ENCODE assay signal across 15 mouse cellular contexts in the genomic region with DNA sequence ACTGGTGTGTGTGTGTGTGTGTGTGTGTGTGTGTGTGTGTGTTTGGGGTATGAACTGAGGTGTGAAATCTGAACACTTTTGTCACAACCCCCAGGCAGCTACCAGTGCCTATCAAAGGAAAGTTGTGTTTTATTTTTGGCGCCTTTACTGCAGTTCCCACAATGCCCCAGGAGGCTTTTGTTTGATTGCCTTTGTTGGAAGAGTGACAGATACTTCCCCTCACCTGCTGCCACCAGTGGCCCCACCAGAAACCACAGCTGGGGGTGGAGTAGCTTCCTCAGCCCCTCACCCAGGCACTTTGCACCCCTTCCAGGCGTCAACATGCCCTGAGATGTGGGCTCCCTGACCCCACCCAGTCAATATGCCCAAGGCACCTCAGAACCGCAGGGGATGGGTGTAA. TPM values are rescaled to one million over a fixed set of nuclear protein-coding genes. Genes with fewer than 3 reads are reported as not detected.
DNase-seq lines count a peak whose midpoint lies in the region; ATAC-seq lines count a peak whose summit lies in the region.
"Had no signal": no experiment of that assay in that cellular context is flagged by ENCODE, and none has a peak within 500 bp of the region (broad histone marks: within the 10 kb centered on the region; RNA-seq: fewer than 3 reads in every experiment).

No protein-coding gene starts in this region.

- H3K4me1 ChIP-seq in limb, embryonic 11.5 days (ENCODE audit: control insufficient read depth, insufficient read depth, low read length), result peaks cover 50% of the 10 kb centered on the region

- H3K9ac ChIP-seq in limb, embryonic 11.5 days (ENCODE audit: low read length), result no peak overlapping the region
- H3K9ac ChIP-seq: neural tube, embryonic 12.5 days had no signal

- H3K4me3 ChIP-seq in limb, embryonic 11.5 days (ENCODE audit: low read depth, low read length), result no peak overlapping the region
- H3K4me3 ChIP-seq: neural tube, embryonic 12.5 days had no signal

- peak overlapping the region; percentile 52; the same call in 1 of the 2 replicates for H3K27ac ChIP-seq in limb, embryonic 11.5 days (replicated peaks; ENCODE audit: low read depth, low read length)
- H3K27ac ChIP-seq: macrophage; neural tube, embryonic 12.5 days had no signal

- H3K4me2 ChIP-seq in limb, embryonic 11.5 days (ENCODE audit: low read depth, severe bottlenecking), result no peak overlapping the region
- H3K4me2 ChIP-seq: neural tube, embryonic 12.5 days had no signal

- WGBS in limb, embryonic 11.5 days, result 67% methylated on average over 3 of the region's 3 CpGs

- DNase-seq in lung, postnatal 36 days, result peak; percentile 39
- DNase-seq in lung, adult 18-20 months, result no peak
- DNase-seq in limb, embryonic 11.5 days (ENCODE audit: low spot score), result no peak
- peak; percentile 91 for DNase-seq in thymus, postnatal 14 days
- DNase-seq in adrenal gland, adult 18-20 months (ENCODE audit: low spot score in 2 of 2), result no peak
- no peak for DNase-seq in cerebellum, postnatal 25 days
- no peak for DNase-seq in heart, postnatal 14 days
- DNase-seq: cerebellum, postnatal 36 days; gastrocnemius, postnatal 14 days; left cerebral cortex, postnatal 4 days had no signal

- ATAC-seq in activated CD4-positive, CD25-positive, alpha-beta regulatory T cell, adult 4 months, result peak; percentile 70
- ATAC-seq in limb, embryonic 11.5 days (ENCODE audit: insufficient number of reproducible peaks, low FRiP score, low TSS enrichment, low read depth), result no peak
- ATAC-seq: hindbrain, embryonic 16.5 days; Patski had no signal

- H3K36me3 ChIP-seq in limb, embryonic 11.5 days (ENCODE audit: control insufficient read depth, insufficient read depth, low read length), result no peaks in the 10 kb centered on the region
- H3K36me3 ChIP-seq: neural tube, embryonic 12.5 days had no signal

- intact Hi-C loops in heart, postnatal 14 days (cut with DNase I), result no loop called here

- no peaks in the 10 kb centered on the region for H3K9me3 ChIP-seq in limb, embryonic 11.5 days (ENCODE audit: control insufficient read depth, low read length)
- H3K9me3 ChIP-seq: neural tube, embryonic 12.5 days had no signal

- H3K27me3 ChIP-seq in limb, embryonic 11.5 days (ENCODE audit: control insufficient read depth, insufficient read depth, low read length), result no peaks in the 10 kb centered on the region
- H3K27me3 ChIP-seq: neural tube, embryonic 12.5 days had no signal

RNA-seq across cellular contexts. Expression of a gene that starts 18.5 kb away (rescaled TPM):
- 100 to 1,000 TPM; 243 to 261 TPM for polyA plus RNA-seq in activated CD4-positive, CD25-positive, alpha-beta regulatory T cell, adult 4 months (2017; shearing (Covaris generic))
- polyA plus RNA-seq in limb, embryonic 11.5 days (2014; fragmentation: Nextera tagmentation; extraction: Ambion mirVana), result 1.0 and 1.3 TPM in 2 replicates
- under 1 TPM in 1 of 2 experiments, not detected in 1; 0.38 TPM for total RNA-seq in adrenal gland, adult 18-20 months (2021)
- under 1 TPM; 0.45 to 0.80 TPM for total RNA-seq in heart, postnatal 14 days (2021)
- total RNA-seq: left cerebral cortex, postnatal 4 days had no signal
- polyA plus RNA-seq: hindbrain, embryonic 16.5 days had no signal

RNA-seq across cellular contexts. Expression of a gene that starts 47.3 kb away (rescaled TPM):
- not detected for polyA plus RNA-seq in activated CD4-positive, CD25-positive, alpha-beta regulatory T cell, adult 4 months (2017; shearing (Covaris generic))
- 1.2 and 1.6 TPM in 2 replicates for polyA plus RNA-seq in limb, embryonic 11.5 days (2014; fragmentation: Nextera tagmentation; extraction: Ambion mirVana)
- under 1 TPM; 0.43 to 0.67 TPM for total RNA-seq in adrenal gland, adult 18-20 months (2021)
- total RNA-seq in heart, postnatal 14 days (2021), result under 1 TPM in 1 of 2 experiments, not detected in 1; 0.15 TPM
- total RNA-seq: left cerebral cortex, postnatal 4 days had no signal
- polyA plus RNA-seq: Patski had no signal

Comparison
In these comparisons a context has a peak if more than half of its experiments do, and no peak if none do; other contexts are left out.
1. DNase-seq: peak in lung, postnatal 36 days (single experiment) and thymus, postnatal 14 days (single experiment); none in lung, adult 18-20 months (0 of 2), limb, embryonic 11.5 days (single experiment), adrenal gland, adult 18-20 months (0 of 2), cerebellum, postnatal 25 days (0 of 2) and heart, postnatal 14 days (0 of 2).